Mouse (Mus musculus): ENCODE measurements around the gene Chmp2a. TPM values are rescaled to one million over a fixed set of nuclear protein-coding genes. Genes with fewer than 3 reads are reported as not detected.
A peak's percentile ranks its signal among the peaks of the same experiment; 100 is the strongest.

The Chmp2a gene
- total RNA-seq, 2 experiments from 2014 or later, result 114 to 129 TPM

- DNase-seq, result no peak
Measured at GRCm38 (mm10) chr7:13033451-13034147, 1.0 kb downstream of the Chmp2a start.

GRCm38 (mm10) chr7:13032541-13032940 is 2.1 kb downstream of the Chmp2a start:
- DNase-seq, result no peak

GRCm38 (mm10) chr7:13031983-13032382 is 2.6 kb downstream of the Chmp2a start:
- DNase-seq, result no peak

- DNase-seq, result peak; percentile 43
Measured at GRCm38 (mm10) chr7:13031069-13031468, 3.5 kb downstream of the Chmp2a start.

GRCm38 (mm10) chr7:13028986-13029385 is 5.6 kb downstream of the Chmp2a start:
- no peak for DNase-seq

GRCm38 (mm10) chr7:13025511-13026112 is 9.0 kb downstream of the Chmp2a start:
- no peak for DNase-seq

GRCm38 (mm10) chr7:13024805-13025204 is 9.8 kb downstream of the Chmp2a start:
- peak; percentile 87 for DNase-seq

- DNase-seq, result peak; percentile 94
Measured at GRCm38 (mm10) chr7:13023928-13024731, 10.5 kb downstream of the Chmp2a start.

- peak; percentile 77 for DNase-seq
Measured at GRCm38 (mm10) chr7:13022773-13023535, 11.7 kb downstream of the Chmp2a start.

GRCm38 (mm10) chr7:13015217-13015616 is 19.4 kb downstream of the Chmp2a start:
- no peak for DNase-seq

- DNase-seq, result no peak
Measured at GRCm38 (mm10) chr7:13014275-13014839, 20.2 kb downstream of the Chmp2a start.

- no peak for DNase-seq
Measured at GRCm38 (mm10) chr7:13013671-13014070, 20.9 kb downstream of the Chmp2a start.

GRCm38 (mm10) chr7:13010005-13010908 is 24.4 kb downstream of the Chmp2a start, which contains the start of gene Zbtb45:
TSS of gene Zbtb45 (minus strand) at chr7:13010034.
- DNase-seq, result no peak

GRCm38 (mm10) chr7:13009143-13010004 is 25.2 kb downstream of the Chmp2a start:
- peak; percentile 94 for DNase-seq

- DNase-seq, result no peak
Measured at GRCm38 (mm10) chr7:13007341-13008092, 27.1 kb downstream of the Chmp2a start.

- DNase-seq, result no peak
Measured at GRCm38 (mm10) chr7:13006531-13006930, 28.1 kb downstream of the Chmp2a start.

GRCm38 (mm10) chr7:13006011-13006410 is 28.6 kb downstream of the Chmp2a start:
- DNase-seq, result no peak

GRCm38 (mm10) chr7:13003380-13003779 is 31.2 kb downstream of the Chmp2a start:
- DNase-seq, result no peak

GRCm38 (mm10) chr7:13001584-13001983 is 33.0 kb downstream of the Chmp2a start:
- DNase-seq, result no peak

All from heart, postnatal 4 days (tissue).